Mouse (Mus musculus): ENCODE measurements around the gene C1qtnf6.
A peak's percentile ranks its signal among the peaks of the same experiment; 100 is the strongest.

C1qtnf6 gene

GRCm38 (mm10) chr15:78530671-78531450 is at the start of gene C1qtnf6:
Gene C1qtnf6 (minus strand): TSS chr15:78531416.
- no peak for ATAC-seq (ENCODE audit: low TSS enrichment)

DNA sequence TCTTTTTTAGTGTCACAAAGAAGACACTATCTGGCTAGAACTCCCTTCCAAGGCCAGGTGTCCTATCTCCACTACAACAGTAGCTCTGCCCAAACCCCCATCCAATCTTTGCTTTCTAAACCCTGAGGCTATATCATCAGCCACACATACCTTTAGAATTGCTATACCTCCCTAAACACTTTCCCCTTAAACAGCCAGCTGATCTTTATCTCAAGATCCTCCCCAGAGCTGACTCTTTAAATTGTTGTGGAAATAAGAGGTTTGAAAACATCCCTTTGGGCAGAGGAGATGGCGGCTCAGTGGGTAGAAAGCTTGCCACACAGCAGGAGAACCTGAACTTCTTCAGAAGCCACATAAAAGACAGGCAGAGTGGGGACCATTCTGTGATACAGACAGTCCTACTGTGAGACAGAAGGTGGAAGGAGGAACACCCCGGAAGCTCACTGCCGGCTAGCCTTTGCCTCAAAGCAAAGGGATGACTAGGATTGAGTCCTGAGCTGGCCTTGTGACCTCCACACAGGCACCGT is 45.1 kb upstream of the C1qtnf6 start:
- ATAC-seq (ENCODE audit: low TSS enrichment) = no peak

GRCm38 (mm10) chr15:78572658-78573397 is 41.6 kb upstream of the C1qtnf6 start, which contains the start of gene Rac2:
Gene Rac2 (minus strand): TSS chr15:78572783.
- ATAC-seq (ENCODE audit: low TSS enrichment) = no peak

- no peak for ATAC-seq (ENCODE audit: low TSS enrichment)
Measured at GRCm38 (mm10) chr15:78572270-78572600, 41.0 kb upstream of the C1qtnf6 start.

- ATAC-seq (ENCODE audit: low TSS enrichment) = no peak
Measured at GRCm38 (mm10) chr15:78571554-78572269, 40.5 kb upstream of the C1qtnf6 start.

DNA sequence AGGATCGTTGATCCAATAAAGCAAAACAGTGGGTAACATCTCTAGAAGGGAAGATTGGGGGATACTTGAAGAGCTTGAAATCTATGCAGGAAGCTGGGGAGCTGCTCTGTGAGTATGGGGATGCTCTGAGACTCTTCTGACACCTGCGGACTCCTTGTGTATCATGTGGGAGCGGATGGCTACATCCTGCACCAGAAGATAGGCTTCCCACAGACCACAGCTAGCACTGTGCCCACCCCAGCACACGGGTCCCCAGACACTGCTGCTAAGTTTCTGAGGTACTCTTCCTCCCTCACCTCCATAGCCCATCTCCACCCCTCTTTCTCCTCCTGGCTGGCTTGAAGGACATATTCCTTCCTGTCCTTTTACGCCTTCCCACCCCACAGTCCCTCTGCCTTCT is 39.0 kb upstream of the C1qtnf6 start:
- no peak for ATAC-seq (ENCODE audit: low TSS enrichment)

GRCm38 (mm10) chr15:78567608-78568120 is 36.4 kb upstream of the C1qtnf6 start:
- ATAC-seq (ENCODE audit: low TSS enrichment) = no peak

DNA sequence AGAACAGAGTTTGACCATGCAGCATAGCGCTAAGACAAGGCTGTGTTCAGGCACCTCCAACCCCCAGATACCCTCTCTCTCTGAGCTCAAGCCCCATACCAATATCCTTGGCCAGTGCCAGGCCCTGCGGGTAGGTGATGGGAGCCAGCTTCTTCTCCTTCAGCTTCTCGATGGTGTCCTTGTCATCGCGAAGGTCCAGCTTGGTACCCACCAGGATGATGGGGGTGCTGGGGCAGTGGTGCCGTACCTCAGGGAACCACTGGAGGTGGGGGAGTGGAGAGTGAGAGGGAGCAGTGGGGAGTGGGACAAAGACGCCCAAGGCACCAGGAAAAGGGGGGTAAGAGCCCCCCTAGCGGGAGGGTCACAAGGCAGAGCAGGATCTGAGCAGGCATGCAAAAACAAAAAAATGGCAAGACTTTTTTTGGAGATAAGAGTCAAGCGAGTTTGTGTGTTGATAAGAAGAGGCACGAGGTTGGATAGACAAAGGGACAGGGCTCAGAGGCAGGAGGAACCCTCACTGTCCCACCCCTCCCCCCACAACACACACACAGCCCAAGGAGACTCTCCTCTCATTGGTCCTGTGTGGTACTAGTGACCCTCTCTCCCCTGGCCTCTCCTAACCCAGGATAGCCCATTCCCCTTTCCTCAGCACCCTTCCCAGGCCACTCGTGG is 33.7 kb upstream of the C1qtnf6 start:
- ATAC-seq (ENCODE audit: low TSS enrichment) = no peak

DNA sequence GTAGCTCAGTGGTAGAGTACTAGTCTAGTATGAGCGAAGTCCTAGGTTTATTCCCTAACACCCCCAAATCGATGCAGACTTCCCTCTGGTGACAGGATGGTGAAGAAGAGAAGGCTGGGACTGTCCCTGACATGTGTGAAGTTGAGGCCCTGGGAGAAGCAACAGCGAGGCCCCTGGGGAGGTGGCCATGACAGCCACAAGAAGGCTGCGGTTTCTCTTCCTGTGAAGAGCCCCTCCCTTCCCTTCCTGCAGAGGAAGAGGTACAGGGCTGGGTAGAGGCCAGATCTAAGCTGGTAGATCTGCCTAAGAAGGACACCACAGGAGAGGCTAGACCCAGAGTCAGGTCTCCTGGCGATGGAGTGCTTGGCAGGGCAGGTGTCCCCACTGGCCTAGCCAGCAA is 32.7 kb upstream of the C1qtnf6 start:
- ATAC-seq (ENCODE audit: low TSS enrichment) = no peak

GRCm38 (mm10) chr15:78563344-78563743 is 32.1 kb upstream of the C1qtnf6 start:
- no peak for ATAC-seq (ENCODE audit: low TSS enrichment)

- no peak for ATAC-seq (ENCODE audit: low TSS enrichment)
Measured at GRCm38 (mm10) chr15:78559141-78559979, 28.1 kb upstream of the C1qtnf6 start.

GRCm38 (mm10) chr15:78557693-78558535 is 26.7 kb upstream of the C1qtnf6 start:
- ATAC-seq (ENCODE audit: low TSS enrichment) = no peak

- peak; percentile 59; the same call in 1 of the 2 replicates for ATAC-seq (ENCODE audit: low TSS enrichment)
Measured at GRCm38 (mm10) chr15:78554545-78555313, 23.5 kb upstream of the C1qtnf6 start.

- no peak for ATAC-seq (ENCODE audit: low TSS enrichment)
Measured at GRCm38 (mm10) chr15:78549189-78549734, 18.0 kb upstream of the C1qtnf6 start.

- ATAC-seq (ENCODE audit: low TSS enrichment) = no peak
Measured at GRCm38 (mm10) chr15:78548711-78549110, 17.5 kb upstream of the C1qtnf6 start.

- ATAC-seq (ENCODE audit: low TSS enrichment) = no peak
Measured at GRCm38 (mm10) chr15:78548336-78548665, 17.1 kb upstream of the C1qtnf6 start.

DNA sequence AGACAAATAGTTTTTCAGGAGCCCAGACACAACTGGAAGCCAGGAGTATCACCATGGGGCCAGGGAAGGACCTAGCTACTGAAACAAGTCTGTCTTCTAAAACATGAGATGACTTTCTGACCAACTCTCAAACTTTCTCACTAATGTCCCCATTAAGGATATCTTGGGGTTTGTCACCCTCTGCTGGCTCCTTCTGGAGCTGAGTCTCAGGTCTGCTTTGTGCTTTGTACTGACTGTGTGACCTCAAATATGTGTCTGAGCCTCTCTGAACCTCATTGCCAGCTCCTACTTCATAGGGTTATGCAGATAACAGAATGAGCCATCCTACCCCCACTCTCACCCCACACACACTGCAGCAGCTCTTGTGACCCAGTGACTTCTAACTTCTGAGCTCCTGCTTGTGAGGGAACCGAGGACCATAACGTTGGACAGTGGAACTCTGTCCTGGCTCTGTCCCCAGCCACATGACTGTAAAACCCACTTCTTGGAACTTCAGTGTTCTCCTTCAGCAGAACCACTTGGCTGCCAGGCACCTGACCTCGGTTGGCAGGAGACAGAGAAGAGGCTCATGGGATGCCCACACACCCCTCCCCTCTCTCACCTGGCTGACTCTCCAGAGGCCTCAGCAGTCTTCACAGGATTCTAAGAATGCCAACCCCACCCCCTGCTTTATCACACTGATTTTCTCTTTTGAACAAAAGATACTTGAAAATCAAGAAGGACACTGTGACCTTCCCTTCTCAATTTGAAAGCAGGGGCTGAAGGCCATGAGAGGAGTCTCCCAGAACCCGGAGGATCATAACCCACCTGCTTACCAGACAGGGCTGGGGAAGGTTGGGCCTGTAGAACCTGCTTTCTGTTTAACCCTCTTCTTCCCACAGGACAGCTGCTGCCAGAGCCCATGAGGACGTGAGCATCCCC is 16.5 kb upstream of the C1qtnf6 start:
- no peak for ATAC-seq (ENCODE audit: low TSS enrichment)

- ATAC-seq (ENCODE audit: low TSS enrichment) = no peak
Measured at GRCm38 (mm10) chr15:78546060-78546459, 14.8 kb upstream of the C1qtnf6 start.

Measured in frontal cortex, adult (tissue).